Mouse (Mus musculus): ENCODE results near the gene Il34.
"Not testable (repeated sequence)": the region's sequence is repeated elsewhere in the genome, so short reads cannot be mapped to it uniquely, and the experiment has no call there.

Il34 gene

GRCm38 (mm10) chr8:110810481-110811065 lies 4.8 kb upstream of the Il34 start:
- no peak for DNase-seq (ENCODE audit: low read depth)

GRCm38 (mm10) chr8:110809831-110810230 lies 4.1 kb upstream of the Il34 start:
- DNase-seq (ENCODE audit: low read depth): no peak

- no peak for DNase-seq (ENCODE audit: low read depth)
Measured at GRCm38 (mm10) chr8:110808495-110809472, 3.1 kb upstream of the Il34 start.

GRCm38 (mm10) chr8:110806146-110806545 lies 422 bp upstream of the Il34 start:
- no peak for DNase-seq (ENCODE audit: low read depth)

- DNase-seq (ENCODE audit: low read depth): no peak
Measured at GRCm38 (mm10) chr8:110804825-110805514, 754 bp downstream of the Il34 start.

GRCm38 (mm10) chr8:110803856-110804255 lies 1.9 kb downstream of the Il34 start:
- no peak for DNase-seq (ENCODE audit: low read depth)

GRCm38 (mm10) chr8:110802988-110803387 lies 2.7 kb downstream of the Il34 start:
- no peak for DNase-seq (ENCODE audit: low read depth)

- no peak for DNase-seq (ENCODE audit: low read depth)
Measured at GRCm38 (mm10) chr8:110797086-110797485, 8.6 kb downstream of the Il34 start.

- DNase-seq (ENCODE audit: low read depth): no peak
Measured at GRCm38 (mm10) chr8:110794363-110794965, 11.3 kb downstream of the Il34 start.

GRCm38 (mm10) chr8:110793936-110794335 lies 11.8 kb downstream of the Il34 start:
- no peak for DNase-seq (ENCODE audit: low read depth)

- no peak for DNase-seq (ENCODE audit: low read depth)
Measured at GRCm38 (mm10) chr8:110793511-110793910, 12.2 kb downstream of the Il34 start.

GRCm38 (mm10) chr8:110792574-110793200 lies 13.0 kb downstream of the Il34 start:
- DNase-seq (ENCODE audit: low read depth): no peak

- DNase-seq (ENCODE audit: low read depth): no peak
Measured at GRCm38 (mm10) chr8:110791164-110791563, 14.6 kb downstream of the Il34 start.

GRCm38 (mm10) chr8:110790270-110790669 lies 15.5 kb downstream of the Il34 start:
- no peak for DNase-seq (ENCODE audit: low read depth)

GRCm38 (mm10) chr8:110789571-110789970 lies 16.2 kb downstream of the Il34 start:
- no peak for DNase-seq (ENCODE audit: low read depth)

- DNase-seq (ENCODE audit: low read depth): no peak
Measured at GRCm38 (mm10) chr8:110788981-110789380, 16.7 kb downstream of the Il34 start.

- DNase-seq (ENCODE audit: low read depth): no peak
Measured at GRCm38 (mm10) chr8:110787411-110787954, 18.2 kb downstream of the Il34 start.

- no peak for DNase-seq (ENCODE audit: low read depth)
Measured at GRCm38 (mm10) chr8:110786934-110787333, 18.8 kb downstream of the Il34 start.

GRCm38 (mm10) chr8:110786501-110786900 lies 19.2 kb downstream of the Il34 start:
- DNase-seq (ENCODE audit: low read depth): not testable (repeated sequence)

GRCm38 (mm10) chr8:110785366-110785765 lies 20.4 kb downstream of the Il34 start:
- DNase-seq (ENCODE audit: low read depth): no peak

- DNase-seq (ENCODE audit: low read depth): no peak
Measured at GRCm38 (mm10) chr8:110779924-110780718, 25.6 kb downstream of the Il34 start.
